Mouse (Mus musculus): ENCODE measurements around the gene Dirc2. TPM values are rescaled to one million over a fixed set of nuclear protein-coding genes. Genes with fewer than 3 reads are reported as not detected.
A peak's percentile ranks its signal among the peaks of the same experiment; 100 is the strongest.

The Dirc2 gene
- polyA plus RNA-seq, 1 experiment from 2014 or later, result 29.9 TPM

- Histone ChIP-seq H3K9ac (replicated peaks) (no peak overlapping the region), H3K4me2 (no peak overlapping the region), H3K27ac (replicated peaks) (no peak overlapping the region), H3K9me3 (replicated peaks) (no peaks in the 10 kb centered on the region), H3K4me1 (no peaks in the 10 kb centered on the region), H3K4me3 (replicated peaks) (no peak overlapping the region), H3K36me3 (0 out of 2 replicates have a peak, but pooled peaks cover 8% of the 10 kb centered on the region), H3K27me3 (replicated peaks) (no peaks in the 10 kb centered on the region)
- 60% methylated on average over 7 of the region's 7 CpGs for WGBS
- ATAC-seq (ENCODE audit: low FRiP score), result no peak
Measured at GRCm38 (mm10) chr16:35732096-35732495, 37.1 kb downstream of the Dirc2 start.

DNA sequence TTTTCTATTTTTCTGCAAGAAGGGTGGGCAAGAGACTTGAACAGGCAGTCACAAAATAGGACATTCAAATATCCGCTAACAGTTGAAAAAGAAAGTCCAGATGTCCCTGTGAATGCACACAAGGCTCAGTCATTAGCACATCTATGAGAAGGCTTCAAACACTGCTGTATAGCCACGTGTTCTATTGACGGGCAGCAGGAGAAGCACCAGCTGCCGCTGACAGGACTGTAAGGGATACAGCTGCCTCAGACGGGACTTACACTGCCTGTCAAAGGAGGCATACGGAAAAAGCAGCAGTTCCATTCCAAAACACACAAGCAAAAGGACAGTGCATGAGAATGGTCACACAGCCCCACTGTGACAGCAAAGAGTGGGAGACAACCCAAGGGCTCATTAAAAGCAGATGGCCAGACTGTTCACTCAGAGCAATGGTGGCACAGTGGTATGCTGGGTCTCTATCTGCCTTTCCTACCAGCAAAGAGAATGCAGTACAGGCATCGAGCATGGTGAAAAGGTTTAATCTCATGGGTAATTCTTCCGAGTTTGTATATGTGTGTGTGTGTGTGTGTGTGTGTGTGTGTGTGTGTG lies 39.9 kb downstream of the Dirc2 start:
- Histone ChIP-seq H3K9me3 (replicated peaks) (no peaks in the 10 kb centered on the region), H3K27ac (replicated peaks) (no peak overlapping the region), H3K4me1 (no peaks in the 10 kb centered on the region), H3K27me3 (replicated peaks) (no peaks in the 10 kb centered on the region), H3K36me3 (0 out of 2 replicates have a peak, but pooled peaks cover 8% of the 10 kb centered on the region), H3K4me3 (replicated peaks) (no peak overlapping the region), H3K9ac (replicated peaks) (no peak overlapping the region), H3K4me2 (no peak overlapping the region)
- WGBS, result 26% methylated on average over 8 of the region's 8 CpGs
- no peak for ATAC-seq (ENCODE audit: low FRiP score)

GRCm38 (mm10) chr16:35726601-35727000 lies 42.6 kb downstream of the Dirc2 start:
- Histone ChIP-seq H3K4me3 (replicated peaks) (no peak overlapping the region), H3K4me2 (no peak overlapping the region), H3K36me3 (peaks cover 11% of the 10 kb centered on the region), H3K4me1 (no peaks in the 10 kb centered on the region), H3K9me3 (replicated peaks) (no peaks in the 10 kb centered on the region), H3K27me3 (replicated peaks) (no peaks in the 10 kb centered on the region), H3K9ac (replicated peaks) (no peak overlapping the region), H3K27ac (replicated peaks) (no peak overlapping the region)
- ATAC-seq (ENCODE audit: low FRiP score), result no peak
- WGBS, result 86% methylated on average over 2 of the region's 2 CpGs

GRCm38 (mm10) chr16:35724561-35724960 lies 44.6 kb downstream of the Dirc2 start:
- 77% methylated on average over 6 of the region's 6 CpGs for WGBS

GRCm38 (mm10) chr16:35717761-35718160 lies 51.4 kb downstream of the Dirc2 start:
- no peak overlapping the region for H3K4me2 ChIP-seq
- H3K9me3 ChIP-seq (replicated peaks), result no peaks in the 10 kb centered on the region
- peaks cover 22% of the 10 kb centered on the region for H3K36me3 ChIP-seq
- H3K4me1 ChIP-seq, result peaks cover 20% of the 10 kb centered on the region
- 82% methylated on average over 5 of the region's 5 CpGs for WGBS
- H3K27me3 ChIP-seq (replicated peaks), result no peaks in the 10 kb centered on the region
- H3K4me3 ChIP-seq (replicated peaks), result no peak overlapping the region
- ATAC-seq (ENCODE audit: low FRiP score), result no peak
- no peak overlapping the region for H3K9ac ChIP-seq (replicated peaks)
- H3K27ac ChIP-seq (replicated peaks), result no peak overlapping the region

More at GRCm38 (mm10) chr16:35724561-35724960, 44.6 kb downstream of the Dirc2 start:
- Histone ChIP-seq H3K9ac (replicated peaks) (no peak overlapping the region), H3K27me3 (replicated peaks) (no peaks in the 10 kb centered on the region), H3K36me3 (peaks cover 13% of the 10 kb centered on the region), H3K4me1 (no peaks in the 10 kb centered on the region), H3K27ac (replicated peaks) (no peak overlapping the region), H3K9me3 (replicated peaks) (no peaks in the 10 kb centered on the region), H3K4me3 (replicated peaks) (no peak overlapping the region), H3K4me2 (no peak overlapping the region)
- no peak for ATAC-seq (ENCODE audit: low FRiP score)

DNA sequence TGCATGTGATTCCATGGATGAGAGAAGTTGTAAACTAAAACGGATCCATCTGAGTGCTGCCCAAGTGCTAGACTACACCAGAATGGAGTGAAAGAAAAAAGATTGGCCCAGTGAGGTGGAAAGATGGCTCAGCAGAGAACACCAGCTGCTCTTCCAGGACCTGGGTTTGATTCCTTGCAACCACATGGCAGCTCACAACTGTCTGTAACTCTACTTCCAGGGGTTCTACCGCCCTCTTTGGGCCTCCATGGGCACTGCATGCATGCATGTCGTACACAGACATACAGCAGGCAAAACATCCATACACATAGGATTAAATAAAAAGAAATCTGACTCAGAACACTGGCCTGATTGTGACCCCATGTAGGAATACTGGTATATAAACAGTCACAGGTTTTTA lies 52.9 kb downstream of the Dirc2 start:
- H3K4me1 ChIP-seq, result peaks cover 25% of the 10 kb centered on the region
- H3K27ac ChIP-seq (replicated peaks), result no peak overlapping the region
- H3K4me2 ChIP-seq, result no peak overlapping the region
- H3K9me3 ChIP-seq (replicated peaks), result no peaks in the 10 kb centered on the region
- ATAC-seq (ENCODE audit: low FRiP score), result no peak
- WGBS, result 85% methylated on average over 3 of the region's 3 CpGs
- no peak overlapping the region for H3K4me3 ChIP-seq (replicated peaks)
- no peaks in the 10 kb centered on the region for H3K27me3 ChIP-seq (replicated peaks)
- H3K36me3 ChIP-seq, result peaks cover 16% of the 10 kb centered on the region
- H3K9ac ChIP-seq (replicated peaks), result no peak overlapping the region

DNA sequence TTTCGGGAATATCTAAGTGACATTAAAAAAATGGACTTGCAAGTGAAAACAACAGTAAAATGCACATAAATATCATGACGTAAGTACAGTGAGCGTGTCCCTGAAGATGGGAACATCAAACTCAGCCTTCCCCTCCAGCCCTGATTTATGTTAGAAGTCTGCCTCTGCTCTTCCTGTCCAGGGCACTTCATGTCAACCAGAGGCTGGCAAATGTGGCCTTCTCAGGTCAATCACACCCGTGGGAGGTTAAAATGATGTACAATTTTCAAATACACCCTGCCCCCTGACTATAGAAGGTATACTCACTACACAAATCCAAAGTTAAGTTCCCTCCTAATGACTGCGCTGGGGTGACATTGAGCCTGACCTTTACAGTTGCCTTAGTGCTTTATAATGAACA lies 53.4 kb downstream of the Dirc2 start:
- Histone ChIP-seq H3K36me3 (peaks cover 15% of the 10 kb centered on the region), H3K9ac (replicated peaks) (no peak overlapping the region), H3K27ac (replicated peaks) (no peak overlapping the region), H3K4me1 (peaks cover 30% of the 10 kb centered on the region), H3K4me3 (replicated peaks) (no peak overlapping the region), H3K27me3 (replicated peaks) (no peaks in the 10 kb centered on the region), H3K4me2 (no peak overlapping the region), H3K9me3 (replicated peaks) (no peaks in the 10 kb centered on the region)
- 88% methylated on average over 5 of the region's 5 CpGs for WGBS
- no peak for ATAC-seq (ENCODE audit: low FRiP score)

DNA sequence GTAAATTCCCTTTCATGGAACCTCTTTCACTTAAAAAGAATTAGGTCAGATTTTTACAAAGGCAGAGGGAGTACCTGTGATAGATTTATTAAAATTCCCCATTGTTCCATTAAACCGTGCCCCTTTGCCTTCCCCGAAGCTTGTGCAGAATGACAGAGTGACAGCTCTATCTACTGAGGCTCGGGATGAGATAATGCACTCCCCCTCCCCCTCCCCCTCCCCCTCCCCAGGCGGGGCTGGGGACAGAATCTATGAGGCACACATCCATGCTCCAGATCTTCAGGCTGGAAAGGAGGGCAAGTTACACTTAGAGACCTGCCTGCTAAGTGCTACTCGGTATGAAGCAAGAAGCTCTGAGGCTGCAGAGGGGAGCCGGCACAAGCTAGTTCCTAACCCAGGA lies 53.8 kb downstream of the Dirc2 start:
- WGBS, result 41% methylated on average over 6 of the region's 6 CpGs
- no peak overlapping the region for H3K27ac ChIP-seq (replicated peaks)

GRCm38 (mm10) chr16:35714689-35715088 lies 54.5 kb downstream of the Dirc2 start:
- Histone ChIP-seq H3K4me3 (replicated peaks) (no peak overlapping the region), H3K9me3 (replicated peaks) (no peaks in the 10 kb centered on the region), H3K27me3 (replicated peaks) (no peaks in the 10 kb centered on the region), H3K4me2 (no peak overlapping the region), H3K27ac (replicated peaks) (no peak overlapping the region), H3K9ac (replicated peaks) (no peak overlapping the region), H3K36me3 (peaks cover 15% of the 10 kb centered on the region), H3K4me1 (peaks cover 35% of the 10 kb centered on the region)
- 76% methylated on average over 7 of the region's 7 CpGs for WGBS
- ATAC-seq (ENCODE audit: low FRiP score), result 0 out of 2 replicates have a peak, but pooled peaks have one; percentile 18

More for the DNA sequence above, 53.8 kb downstream of the Dirc2 start:
- Histone ChIP-seq H3K4me3 (replicated peaks) (no peak overlapping the region), H3K4me2 (no peak overlapping the region), H3K9ac (replicated peaks) (no peak overlapping the region), H3K4me1 (peaks cover 34% of the 10 kb centered on the region), H3K36me3 (peaks cover 15% of the 10 kb centered on the region), H3K9me3 (replicated peaks) (no peaks in the 10 kb centered on the region), H3K27me3 (replicated peaks) (no peaks in the 10 kb centered on the region)
- no peak for ATAC-seq (ENCODE audit: low FRiP score)

DNA sequence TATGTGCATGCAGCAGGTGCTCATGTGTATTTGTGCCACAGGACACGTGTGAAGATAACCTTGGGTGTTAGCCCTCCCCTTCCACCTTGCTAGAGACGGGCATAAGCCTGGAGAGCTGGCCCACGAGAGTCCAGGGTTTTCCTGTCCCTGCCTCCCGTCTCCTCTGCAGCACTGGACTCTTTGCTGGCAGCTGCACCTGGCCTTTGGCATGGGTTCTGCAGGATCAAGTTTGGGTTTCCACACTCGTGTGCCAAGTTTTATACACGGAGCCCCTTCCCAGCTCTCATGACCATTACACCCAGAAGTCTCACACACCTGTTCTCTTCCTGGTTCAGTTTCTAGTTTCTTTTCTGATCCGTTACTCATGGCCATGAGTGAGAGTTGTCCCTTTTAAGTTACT lies 55.5 kb downstream of the Dirc2 start:
- Histone ChIP-seq H3K9me3 (replicated peaks) (no peaks in the 10 kb centered on the region), H3K27me3 (replicated peaks) (no peaks in the 10 kb centered on the region), H3K9ac (replicated peaks) (no peak overlapping the region), H3K4me1 (peaks cover 35% of the 10 kb centered on the region), H3K36me3 (peaks cover 12% of the 10 kb centered on the region), H3K4me3 (replicated peaks) (no peak overlapping the region), H3K27ac (replicated peaks) (no peak overlapping the region), H3K4me2 (no peak overlapping the region)
- WGBS, result 73% methylated on average over 7 of the region's 7 CpGs
- ATAC-seq (ENCODE audit: low FRiP score), result no peak

GRCm38 (mm10) chr16:35711004-35711403 lies 58.2 kb downstream of the Dirc2 start:
- ATAC-seq (ENCODE audit: low FRiP score), result no peak
- Histone ChIP-seq H3K4me3 (replicated peaks) (no peak overlapping the region), H3K36me3 (no peaks in the 10 kb centered on the region), H3K9ac (replicated peaks) (no peak overlapping the region), H3K9me3 (replicated peaks) (no peaks in the 10 kb centered on the region), H3K27me3 (replicated peaks) (no peaks in the 10 kb centered on the region), H3K4me1 (peaks cover 35% of the 10 kb centered on the region), H3K4me2 (no peak overlapping the region), H3K27ac (replicated peaks) (no peak overlapping the region)
- WGBS, result 26% methylated on average over 7 of the region's 7 CpGs

- Histone ChIP-seq H3K4me1 (peaks cover 17% of the 10 kb centered on the region), H3K9me3 (replicated peaks) (no peaks in the 10 kb centered on the region), H3K27ac (replicated peaks) (no peak overlapping the region), H3K36me3 (peaks cover 8% of the 10 kb centered on the region; the same call in 1 of the 2 replicates), H3K27me3 (replicated peaks) (no peaks in the 10 kb centered on the region), H3K9ac (replicated peaks) (no peak overlapping the region), H3K4me3 (replicated peaks) (no peak overlapping the region), H3K4me2 (no peak overlapping the region)
- WGBS, result 90% methylated on average over 5 of the region's 5 CpGs
- ATAC-seq (ENCODE audit: low FRiP score), result no peak
Measured at GRCm38 (mm10) chr16:35707004-35707403, 62.2 kb downstream of the Dirc2 start.
